ENCODE assay signal across 14 mouse cellular contexts in genomic region chr7:28971029-28971428, GRCm38 (mm10). TPM values are rescaled to one million over a fixed set of nuclear protein-coding genes. Genes with fewer than 3 reads are reported as not detected.
A peak's percentile ranks its signal among the peaks of the same experiment; 100 is the strongest.
DNase-seq lines count a peak whose midpoint lies in the region; ATAC-seq and TF ChIP-seq lines count a peak whose summit lies in the region.
"Had no signal": no experiment of that assay in that cellular context is flagged by ENCODE, and none has a peak within 500 bp of the region (broad histone marks: within the 10 kb centered on the region; RNA-seq: fewer than 3 reads in every experiment).

No protein-coding gene starts in this region.

- 0 out of 2 replicates have a peak overlapping the region, but pooled peaks have one; percentile 35 for H3K9ac ChIP-seq in kidney, embryonic 16.5 days (replicated peaks; ENCODE audit: low read length)
- H3K9ac ChIP-seq: limb, embryonic 13.5 days had no signal

- no peak overlapping the region for H3K4me2 ChIP-seq in kidney, embryonic 16.5 days (replicated peaks; ENCODE audit: low read depth, low read length)
- H3K4me2 ChIP-seq: limb, embryonic 13.5 days had no signal

- H3K9me3 ChIP-seq in kidney, embryonic 16.5 days (ENCODE audit: low read length), result no peaks in the 10 kb centered on the region
- H3K9me3 ChIP-seq in G1E (replicated peaks), result no peaks in the 10 kb centered on the region
- H3K9me3 ChIP-seq: hindbrain, embryonic 10.5 days; limb, embryonic 13.5 days had no signal

- TF ChIP-seq CTCF in G1E (IDR thresholded peaks at IDR 0.05; ENCODE audit: low read depth, low read length), result no peak
- no peak for TF ChIP-seq CTCF in small intestine, adult 2 months (IDR thresholded peaks at IDR 0.05; ENCODE audit: extremely low read depth, insufficient read length, insufficient replicate concordance, low read depth, low read length)

- DNase-seq in adrenal gland, postnatal 36 days, result peak; percentile 52 to 59
- DNase-seq in adrenal gland, postnatal 4 days (ENCODE audit: low spot score in 2 of 2), result no peak
- DNase-seq in kidney, postnatal 10 days, result no peak
- DNase-seq in G1E (ENCODE audit: low spot score), result peak; percentile 18
- no peak for DNase-seq in embryo, embryonic 9.5 days (ENCODE audit: extremely low spot score)
- DNase-seq: adrenal gland, adult 8-10 months; B cell, adult 2 months; cerebellum, adult 11-12 months; thymus, adult 2 months had no signal

- 80% methylated on average over 7 of the region's 7 CpGs for WGBS in kidney, embryonic 16.5 days
- 34% methylated on average over 7 of the region's 7 CpGs for WGBS in small intestine, adult 2 months

- no peaks in the 10 kb centered on the region for H3K27me3 ChIP-seq in kidney, embryonic 16.5 days (ENCODE audit: insufficient read depth, low read length)
- H3K27me3 ChIP-seq in G1E (ENCODE audit: insufficient read depth, low read length), result no peaks in the 10 kb centered on the region
- H3K27me3 ChIP-seq in small intestine, adult 2 months (ENCODE audit: control insufficient read depth, insufficient read depth, low read length), result no peaks in the 10 kb centered on the region
- H3K27me3 ChIP-seq: limb, embryonic 13.5 days had no signal

- peak; percentile 46; the same call in 1 of the 2 replicates for TF ChIP-seq POLR2A in small intestine, adult 2 months (IDR thresholded peaks at IDR 0.05; ENCODE audit: low read depth, low read length)

- no peak overlapping the region for H3K4me3 ChIP-seq in kidney, embryonic 16.5 days (ENCODE audit: low read length)
- H3K4me3 ChIP-seq in G1E (ENCODE audit: low read depth, low read length), result no peak overlapping the region
- H3K4me3 ChIP-seq in small intestine, adult 2 months (ENCODE audit: low read depth, low read length), result peak overlapping the region; percentile 55
- H3K4me3 ChIP-seq: hindbrain, embryonic 10.5 days; limb, embryonic 13.5 days had no signal

- H3K27ac ChIP-seq in kidney, embryonic 16.5 days (ENCODE audit: low read length), result no peak overlapping the region; the same call in 1 of the 2 replicates
- H3K27ac ChIP-seq in small intestine, adult 2 months (ENCODE audit: insufficient read depth, low read depth, low read length), result peak overlapping the region; percentile 95
- H3K27ac ChIP-seq: hindbrain, embryonic 10.5 days; limb, embryonic 13.5 days had no signal

- ATAC-seq in kidney, embryonic 16.5 days (ENCODE audit: low FRiP score, low TSS enrichment), result no peak
- ATAC-seq in G1E (ENCODE audit: extremely low read depth, insufficient number of reproducible peaks, low FRiP score, poor library complexity, severe bottlenecking), result peak; percentile 40; the same call in 1 of the 2 replicates
- no peak for ATAC-seq in megakaryocyte-erythroid progenitor cell, adult 5-6 weeks (replicated peaks; ENCODE audit: low FRiP score, low TSS enrichment, poor library complexity, severe bottlenecking)

- H3K4me1 ChIP-seq in kidney, embryonic 16.5 days (ENCODE audit: insufficient read depth, low read length), result peaks cover 12% of the 10 kb centered on the region; the same call in 1 of the 2 replicates
- H3K4me1 ChIP-seq in G1E (ENCODE audit: insufficient read depth, low read depth, low read length), result peaks cover 43% of the 10 kb centered on the region
- H3K4me1 ChIP-seq in small intestine, adult 2 months (ENCODE audit: control insufficient read depth, insufficient read depth, insufficient read length, low read length), result peaks cover 27% of the 10 kb centered on the region
- H3K4me1 ChIP-seq: limb, embryonic 13.5 days had no signal

- peaks cover 33% of the 10 kb centered on the region for H3K36me3 ChIP-seq in kidney, embryonic 16.5 days (ENCODE audit: insufficient read depth, low read length)
- H3K36me3 ChIP-seq in G1E (replicated peaks), result peaks cover 74% of the 10 kb centered on the region
- peaks cover 14% of the 10 kb centered on the region for H3K36me3 ChIP-seq in small intestine, adult 2 months (ENCODE audit: control insufficient read depth, insufficient read depth, low read length)

RNA-seq across cellular contexts. Expression of gene Actn4, which starts 8.9 kb away (rescaled TPM):
- 100 to 1,000 TPM; 193 to 252 TPM for total RNA-seq in adrenal gland, postnatal 36 days (2021)
- 100 to 1,000 TPM; 220 to 242 TPM for total RNA-seq in adrenal gland, postnatal 4 days (2021)
- polyA plus RNA-seq in kidney, embryonic 16.5 days (2015; fragmentation: Nextera tagmentation; extraction: Ambion mirVana), result 360 and 374 TPM in 2 replicates
- total RNA-seq in G1E (2014; fragmentation: Nextera tagmentation) (119 and 121 TPM in 2 replicates), G1E (2017) (28.1 and 30.3 TPM in 2 replicates)
- polyA plus RNA-seq in G1E (2012), result 259 and 260 TPM in 2 replicates
- 506 and 1,069 TPM in 2 replicates for polyA plus RNA-seq in small intestine, adult 2 months (2012; rRNA removed)
- total RNA-seq in megakaryocyte-erythroid progenitor cell, adult 5-6 weeks (2014; fragmentation: Nextera tagmentation), result 93.1 and 106 TPM in 2 replicates
- 41.1 and 51.7 TPM in 2 replicates for total RNA-seq in megakaryocyte-erythroid progenitor cell, adult 5-6 weeks (2017)

RNA-seq across cellular contexts. Expression of gene Eif3k, which starts 10.6 kb away (rescaled TPM):
- total RNA-seq in adrenal gland, postnatal 36 days (2021), result 100 to 1,000 TPM; 241 to 264 TPM
- 100 to 1,000 TPM; 308 to 312 TPM for total RNA-seq in adrenal gland, postnatal 4 days (2021)
- polyA plus RNA-seq in kidney, embryonic 16.5 days (2015; fragmentation: Nextera tagmentation; extraction: Ambion mirVana), result 406 and 407 TPM in 2 replicates
- total RNA-seq in G1E (2014; fragmentation: Nextera tagmentation) (280 and 322 TPM in 2 replicates), G1E (2017) (377 and 459 TPM in 2 replicates)
- polyA plus RNA-seq in G1E (2012), result 91.7 and 199 TPM in 2 replicates
- polyA plus RNA-seq in small intestine, adult 2 months (2012; rRNA removed), result 135 and 169 TPM in 2 replicates
- total RNA-seq in megakaryocyte-erythroid progenitor cell, adult 5-6 weeks (2014; fragmentation: Nextera tagmentation), result 499 and 586 TPM in 2 replicates
- total RNA-seq in megakaryocyte-erythroid progenitor cell, adult 5-6 weeks (2017), result 360 and 454 TPM in 2 replicates

RNA-seq across cellular contexts. Expression of gene Map4k1, which starts 10.8 kb away (rescaled TPM):
- 1 to 10 TPM; 1.1 to 1.7 TPM for total RNA-seq in adrenal gland, postnatal 36 days (2021)
- total RNA-seq in adrenal gland, postnatal 4 days (2021), result 1 to 10 TPM; 2.5 to 3.6 TPM
- polyA plus RNA-seq in kidney, embryonic 16.5 days (2015; fragmentation: Nextera tagmentation; extraction: Ambion mirVana), result 9.7 and 10.1 TPM in 2 replicates
- total RNA-seq in G1E (2014; fragmentation: Nextera tagmentation) (9.6 and 15.9 TPM in 2 replicates), G1E (2017) (9.1 and 16.1 TPM in 2 replicates)
- polyA plus RNA-seq in G1E (2012), result 58.0 and 67.4 TPM in 2 replicates
- 11.1 and 21.3 TPM in 2 replicates for polyA plus RNA-seq in small intestine, adult 2 months (2012; rRNA removed)
- total RNA-seq in megakaryocyte-erythroid progenitor cell, adult 5-6 weeks (2014; fragmentation: Nextera tagmentation), result 64.1 and 76.8 TPM in 2 replicates
- 42.6 and 47.9 TPM in 2 replicates for total RNA-seq in megakaryocyte-erythroid progenitor cell, adult 5-6 weeks (2017)

Comparison
In these comparisons a context has a peak if more than half of its experiments do, and no peak if none do; other contexts are left out.
1. DNase-seq: peak in adrenal gland, postnatal 36 days (2 of 2) and G1E (single experiment); none in adrenal gland, postnatal 4 days (0 of 2), kidney, postnatal 10 days (single experiment) and embryo, embryonic 9.5 days (single experiment).